Mouse (Mus musculus): ENCODE data around the gene Gabbr1.

Gene Gabbr1

DNA sequence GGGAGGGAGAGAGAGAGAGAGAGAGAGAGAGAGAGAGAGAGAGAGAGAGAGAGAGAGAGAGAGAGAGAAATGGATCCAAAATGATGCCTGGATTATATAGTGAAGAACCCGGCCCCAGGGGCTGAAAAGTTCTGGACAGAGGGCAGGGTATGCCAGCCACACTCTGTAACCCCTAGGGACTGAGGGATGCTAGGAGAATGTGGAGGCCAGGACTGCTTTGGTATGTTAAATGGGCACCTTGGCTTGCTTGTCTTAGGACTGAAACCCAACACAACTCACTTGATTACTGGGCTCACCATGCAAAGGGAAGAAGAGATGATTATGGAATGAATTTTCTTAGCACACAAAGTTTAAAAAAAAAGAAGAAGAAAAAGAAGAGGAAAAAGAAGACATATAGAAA, 32.4 kb downstream of the Gabbr1 start:
- no peak for DNase-seq

DNA sequence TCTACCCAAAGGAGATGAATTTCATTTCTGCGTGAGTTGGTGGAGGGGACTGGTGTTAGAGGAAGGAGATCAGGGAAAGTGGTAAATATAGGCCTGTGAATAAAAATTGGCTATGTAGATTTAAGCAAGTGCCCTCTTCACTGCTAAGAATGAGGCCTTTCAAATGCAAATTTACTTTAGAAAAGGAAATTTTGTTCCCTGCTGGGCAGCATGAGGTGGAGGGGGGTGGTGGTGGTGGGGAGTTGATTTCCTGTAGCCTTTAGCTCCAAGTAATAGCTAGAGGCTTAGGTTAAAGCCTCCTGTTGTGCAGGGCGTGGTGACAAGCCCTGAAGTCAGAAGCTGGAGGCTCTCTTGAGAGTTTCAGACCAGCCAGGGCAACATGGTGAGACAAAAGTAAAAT, 33.2 kb downstream of the Gabbr1 start:
- no peak for DNase-seq

DNA sequence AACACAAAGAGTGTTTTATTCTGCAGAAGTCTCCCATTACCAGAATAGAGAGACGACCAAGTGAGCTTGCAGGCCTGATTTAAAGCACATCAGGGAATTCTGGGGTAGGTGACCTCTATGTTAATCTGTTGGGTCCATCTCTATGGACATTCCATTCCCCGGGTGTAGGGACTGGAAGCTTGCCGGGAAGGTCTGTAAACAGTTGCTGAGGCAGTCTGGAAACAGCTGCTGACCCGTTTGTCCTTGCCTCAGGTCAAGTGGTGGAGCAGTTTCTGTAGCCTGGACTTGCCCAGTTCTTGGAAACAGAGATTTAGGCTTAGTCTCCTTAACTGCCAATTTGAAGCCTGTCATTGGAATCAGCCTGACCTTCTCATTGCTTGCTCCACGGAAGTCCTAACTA, 34.4 kb downstream of the Gabbr1 start:
- DNase-seq: no peak

- DNase-seq: no peak
Observed at GRCm38 (mm10) chr17:37081659-37082058, 35.9 kb downstream of the Gabbr1 start.

GRCm38 (mm10) chr17:37083327-37083726, 37.6 kb downstream of the Gabbr1 start:
- peak; percentile 25 to 33 for DNase-seq

GRCm38 (mm10) chr17:37084632-37085031, 38.9 kb downstream of the Gabbr1 start:
- DNase-seq: no peak

DNA sequence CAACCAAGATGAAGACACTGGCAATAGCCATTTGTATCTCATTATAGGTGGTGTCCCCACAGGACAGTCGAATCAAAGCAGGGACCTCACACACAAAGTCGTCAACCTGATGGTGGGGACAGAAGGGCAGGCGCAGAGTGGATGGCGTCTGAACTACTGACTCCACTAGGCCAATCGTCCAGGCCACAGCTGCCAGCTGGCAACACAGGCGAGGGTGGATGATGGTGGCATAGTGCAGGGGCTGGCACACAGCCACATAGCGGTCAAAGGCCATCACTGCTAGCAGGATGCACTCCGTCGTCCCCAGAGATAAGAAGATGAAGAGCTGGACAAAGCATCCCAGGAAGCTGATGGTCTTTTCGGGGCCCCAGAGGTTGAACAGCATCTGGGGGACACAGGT, 39.8 kb downstream of the Gabbr1 start:
- DNase-seq: no peak

DNA sequence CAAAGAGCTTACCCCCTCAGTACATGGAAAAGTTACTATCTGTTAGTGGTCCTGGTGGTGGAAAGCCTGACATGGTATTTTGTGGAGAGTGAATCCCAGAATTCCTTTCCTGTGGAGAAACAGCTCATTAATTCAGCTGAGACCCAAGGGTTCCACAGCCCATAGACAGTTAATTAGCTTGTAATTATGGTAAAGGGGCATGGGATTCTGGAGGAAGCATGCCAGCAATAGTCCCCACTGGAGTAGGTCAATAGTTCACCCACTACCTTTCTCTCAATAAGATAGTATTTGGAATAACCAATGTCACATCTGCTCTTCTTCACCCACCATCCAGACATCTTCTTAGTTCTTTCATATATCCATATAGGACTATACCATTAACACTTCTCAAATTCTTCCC, 42.6 kb downstream of the Gabbr1 start, which contains the start of gene Olfr90:
Gene Olfr90 (minus strand): TSS at position 101 of the 400 bp plus-strand sequence.
- no peak for DNase-seq

DNA sequence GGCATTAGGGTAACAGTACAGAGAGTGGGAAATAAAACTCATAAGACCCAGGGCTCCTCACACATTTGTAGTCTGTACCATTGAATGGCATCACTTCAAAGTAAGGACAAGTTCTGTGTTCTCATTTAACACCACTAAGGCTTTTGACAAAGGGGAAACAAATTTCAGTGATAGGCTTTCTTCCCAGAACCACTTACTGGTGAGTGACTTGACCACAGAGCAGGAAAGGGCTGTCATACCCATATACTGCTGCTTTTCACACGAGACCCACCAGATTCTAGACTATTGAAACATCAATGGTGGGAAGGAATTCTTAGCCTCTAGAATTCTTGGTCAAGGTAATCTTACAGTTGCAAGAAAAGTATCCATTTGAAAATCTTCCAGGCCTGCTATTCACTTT, 46.4 kb downstream of the Gabbr1 start:
- DNase-seq: no peak

DNA sequence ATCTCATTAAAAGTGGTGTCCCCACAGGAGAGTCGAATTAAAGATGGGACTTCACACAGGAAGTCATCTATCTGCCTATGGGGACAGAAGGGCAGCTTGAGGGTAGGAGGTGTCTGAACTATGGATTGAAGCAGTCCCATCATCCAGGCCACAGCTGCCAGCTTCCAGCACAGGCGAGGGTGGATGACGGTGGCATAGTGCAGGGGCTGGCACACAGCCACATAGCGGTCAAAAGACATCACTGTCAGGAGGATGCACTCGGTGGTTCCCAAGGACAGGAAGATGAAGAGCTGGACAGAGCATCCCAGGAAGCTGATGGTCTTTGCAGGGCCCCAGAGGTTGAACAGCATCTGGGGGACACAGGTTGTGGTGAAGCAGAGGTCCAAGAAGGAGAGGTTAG, 47.5 kb downstream of the Gabbr1 start:
- no peak for DNase-seq

DNA sequence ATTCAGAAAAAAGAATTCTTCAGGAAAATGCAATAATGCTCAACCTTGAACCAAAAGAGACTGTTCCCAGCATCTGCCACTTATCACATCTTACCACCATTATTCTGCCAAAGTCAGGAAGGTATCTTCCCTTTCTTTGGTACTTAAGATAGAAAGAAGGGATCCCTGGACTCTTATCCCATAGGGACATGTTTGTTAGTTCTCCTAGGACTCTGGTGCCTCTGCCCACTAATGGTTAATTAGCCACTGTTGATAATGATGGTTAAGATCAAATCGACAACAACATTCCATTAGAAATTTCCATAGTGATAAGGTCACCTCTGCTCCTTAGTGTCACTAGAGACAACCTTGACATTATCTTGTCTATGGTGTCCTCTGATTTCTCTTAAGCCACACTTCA, 52.4 kb downstream of the Gabbr1 start, which contains the start of gene Olfr91:
Gene Olfr91 (minus strand): TSS at position 101 of the 400 bp plus-strand sequence.
- no peak for DNase-seq

DNA sequence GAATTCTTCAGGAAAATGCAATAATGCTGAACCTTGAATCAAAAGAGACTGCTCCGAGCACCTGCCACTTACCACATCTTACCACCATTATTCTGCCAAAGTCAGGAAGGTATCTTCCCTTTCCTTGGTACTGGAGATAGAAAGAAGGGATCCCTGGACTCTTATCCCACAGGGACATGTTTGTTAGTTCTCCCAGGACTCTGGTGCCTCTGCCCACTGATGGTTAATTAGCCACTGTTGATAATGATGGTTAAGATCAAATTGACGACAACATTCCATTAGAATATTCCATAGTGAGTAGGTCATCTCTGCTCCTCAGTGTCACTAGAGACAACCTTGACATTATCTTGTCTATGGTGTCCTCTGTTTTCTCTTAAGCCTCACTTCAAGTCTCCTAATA, 74.2 kb downstream of the Gabbr1 start, which contains the start of gene Olfr92:
Gene Olfr92 (minus strand): TSS at position 101 of the 400 bp plus-strand sequence.
- no peak for DNase-seq
